Mouse (Mus musculus) cerebral cortex, adult 2 months (tissue): ENCODE measurements around the gene Sp4.

Experiments used
- WGBS: fragments of 180-500 bp; shearing (Covaris S2); methylation state at CpG from one replicate; pipeline ENCODE4 v1.1.7; 2018; 5-methylcytosine and 5-hydroxymethylcytosine counted together

The Sp4 gene

DNA sequence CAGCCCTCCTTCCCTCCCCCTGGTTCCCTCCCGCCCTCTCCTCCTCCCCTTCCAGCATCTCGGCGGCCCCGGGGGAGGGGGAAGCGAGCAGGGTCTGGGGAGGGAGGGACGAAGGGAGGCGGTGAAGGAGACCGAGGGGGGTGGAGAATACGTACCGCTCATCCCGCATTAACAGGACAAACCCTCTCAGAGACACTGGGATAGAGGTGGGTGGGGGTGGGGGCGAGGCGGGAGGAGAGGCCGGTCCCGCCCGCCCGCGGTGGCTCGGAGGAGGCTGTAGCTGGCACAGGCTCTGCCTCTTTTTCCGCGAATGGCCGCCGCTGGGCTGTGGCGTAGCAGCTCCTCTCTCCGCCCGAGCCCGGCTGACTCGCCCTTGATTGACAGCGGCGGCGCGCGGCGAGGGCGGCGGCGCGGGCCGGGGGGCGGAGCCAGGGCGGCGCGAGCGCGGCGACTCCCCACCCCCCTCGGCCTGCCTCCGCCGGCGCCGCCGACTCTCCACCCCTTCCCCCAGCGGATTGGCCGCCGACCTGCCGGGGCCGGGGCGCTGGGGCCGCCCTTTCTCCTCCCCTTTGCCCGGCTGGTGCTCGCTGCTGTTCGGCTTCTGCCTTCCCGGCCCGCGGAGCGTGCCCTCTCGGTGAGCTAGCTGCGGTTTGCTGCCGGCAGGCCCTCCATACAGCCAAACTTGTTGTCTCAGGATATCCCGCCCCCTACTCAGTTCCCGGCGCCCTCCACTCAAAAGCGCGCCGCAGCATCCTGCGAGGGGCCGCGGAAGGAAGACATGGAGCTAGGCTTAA, at the start of gene Sp4:
Gene Sp4 (minus strand): TSS at position 369 of the 794 bp plus-strand sequence.
- WGBS: under 1% methylated on average over 71 of the region's 78 CpGs

DNA sequence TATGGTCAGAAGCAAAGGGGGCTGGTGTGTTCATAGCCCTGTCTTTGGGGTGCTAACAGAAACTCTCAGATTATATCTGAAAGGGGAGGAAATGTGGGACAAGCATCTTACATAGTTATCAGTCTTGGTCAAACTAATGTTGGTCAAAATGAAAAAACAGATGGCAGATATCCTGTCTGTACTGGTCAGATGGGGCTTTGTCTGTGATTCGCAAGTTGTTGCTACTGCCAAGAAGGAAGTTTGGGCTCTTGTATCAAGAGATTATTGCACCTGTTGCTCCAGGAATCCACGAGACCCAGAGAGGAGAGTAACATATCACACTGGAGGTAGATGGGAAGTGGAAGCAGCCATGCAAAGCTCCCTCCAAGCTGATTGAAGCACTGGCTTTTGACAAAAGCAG, 37.9 kb upstream of the Sp4 start:
- WGBS: 83% methylated on average over 2 of the region's 2 CpGs

DNA sequence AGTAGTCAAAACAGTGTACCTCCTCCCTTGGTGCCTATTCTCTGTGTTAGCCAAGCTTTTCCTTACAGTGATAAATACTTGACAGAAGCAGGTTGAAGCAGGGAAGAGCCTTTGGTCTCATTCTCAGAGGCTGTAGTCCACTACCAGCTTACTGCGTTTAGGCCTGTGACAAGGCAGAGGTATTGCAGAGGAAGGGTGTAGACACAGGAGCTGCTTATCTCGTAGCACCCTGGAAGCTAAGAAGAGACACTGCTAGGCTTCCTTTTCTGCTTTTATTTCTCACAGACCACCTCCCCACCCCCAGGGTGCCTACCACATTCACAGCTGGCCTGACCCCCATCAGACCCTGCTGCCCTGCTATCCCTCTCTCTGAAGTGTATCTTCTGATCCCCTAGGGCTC, 37.0 kb upstream of the Sp4 start:
- 88% methylated on average over 2 of the region's 2 CpGs for WGBS

DNA sequence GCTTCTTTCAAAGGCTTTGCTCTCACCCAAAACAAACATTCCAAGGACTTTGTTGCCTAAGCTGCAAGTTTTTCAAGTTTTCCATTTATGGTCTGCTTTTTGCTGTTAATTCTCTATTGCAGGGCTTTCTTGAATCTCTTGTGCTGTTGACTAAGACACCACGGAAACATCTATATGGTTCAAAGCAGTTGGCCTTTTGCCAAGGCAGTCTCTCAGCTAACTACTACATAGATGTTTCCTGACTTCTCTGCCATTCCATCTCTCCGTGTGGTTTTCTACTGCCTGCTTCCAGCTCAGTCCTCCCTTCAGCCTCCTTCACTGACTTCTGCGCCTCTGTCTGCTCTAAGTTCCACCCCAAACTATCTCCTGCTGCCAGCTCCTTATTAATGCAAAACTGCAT, 36.1 kb upstream of the Sp4 start:
- 75% methylated on average over 3 of the region's 3 CpGs for WGBS

DNA sequence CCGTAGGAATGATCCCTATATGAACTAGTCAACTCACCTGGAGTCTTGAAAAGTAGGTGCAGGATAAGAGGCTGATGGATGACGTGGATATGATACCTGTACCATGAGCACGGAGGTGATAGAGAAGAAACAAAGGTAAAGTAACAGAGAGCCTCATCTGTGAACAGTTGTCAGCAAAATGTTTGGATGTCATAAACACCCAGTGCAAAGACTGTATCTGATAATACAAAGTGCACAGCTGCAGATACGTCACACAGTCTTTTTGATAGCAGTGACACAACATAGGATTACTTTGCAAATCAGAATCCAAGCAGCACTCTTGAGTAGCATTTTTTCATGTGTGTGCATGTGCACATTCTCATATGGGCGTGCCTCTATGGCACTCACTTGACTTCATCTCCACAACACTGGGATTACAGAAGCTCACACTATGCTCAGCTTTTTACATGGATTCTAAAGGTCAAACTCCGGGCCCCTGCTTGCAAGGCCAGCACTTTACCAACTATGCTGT, 27.6 kb upstream of the Sp4 start:
- WGBS: 95% methylated on average over 6 of the region's 6 CpGs

DNA sequence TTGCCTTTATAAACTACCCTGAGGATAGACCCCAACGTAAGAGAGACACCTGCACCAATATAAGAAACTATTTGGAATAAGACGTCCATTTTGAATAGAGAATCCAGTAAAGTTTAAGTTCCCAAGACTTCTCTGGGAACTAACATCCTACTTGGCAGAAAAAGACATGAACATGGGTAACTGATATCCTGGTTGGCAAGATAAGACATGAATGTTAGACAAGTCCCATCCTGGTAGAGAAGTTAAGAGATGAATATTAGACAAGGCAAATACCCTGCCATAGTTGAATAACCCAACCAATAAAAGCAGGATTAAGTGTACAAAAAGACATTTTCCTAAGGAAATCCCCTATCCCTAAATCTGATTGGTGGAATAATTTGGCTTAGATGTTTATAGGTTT, 26.3 kb upstream of the Sp4 start:
- 93% methylated on average over 2 of the region's 2 CpGs for WGBS

DNA sequence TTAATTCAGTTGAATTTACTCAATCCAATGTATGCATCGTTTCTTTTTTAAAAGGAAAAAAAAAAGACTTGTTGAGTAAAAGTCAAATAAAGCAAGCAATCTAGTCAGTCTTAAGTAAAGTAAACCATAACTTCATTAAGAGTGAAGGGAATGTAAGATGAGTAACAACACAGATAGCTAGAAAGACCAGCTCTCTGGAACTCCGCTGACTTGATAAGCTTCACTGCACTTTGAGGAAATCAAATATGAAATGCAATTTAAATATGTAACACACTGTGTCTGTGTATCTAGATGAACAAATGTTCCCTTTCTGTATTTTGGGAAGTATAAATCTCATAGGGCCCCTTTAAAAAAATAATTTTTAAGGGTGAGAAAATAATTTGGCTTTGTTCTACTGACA, 24.9 kb upstream of the Sp4 start:
- 88% methylated on average over 2 of the region's 2 CpGs for WGBS

DNA sequence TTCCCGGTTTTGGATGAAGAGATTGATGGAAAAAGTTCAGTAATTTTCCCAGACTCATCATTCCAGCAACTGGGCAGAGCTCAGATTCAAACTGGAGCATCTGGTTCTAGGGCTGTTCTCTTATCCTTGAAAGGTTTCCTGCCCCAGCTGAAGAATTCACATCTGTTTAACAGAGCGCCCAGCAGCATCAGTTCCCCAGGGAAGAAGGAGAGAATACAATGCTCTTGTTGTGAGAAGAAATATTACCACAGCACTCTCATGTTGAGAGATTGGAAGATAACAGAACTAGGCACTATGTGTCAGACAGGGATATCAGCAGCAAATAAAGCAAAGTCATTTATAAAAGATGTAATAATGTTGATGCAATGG, 13.2 kb upstream of the Sp4 start:
- 69% methylated on average over 2 of the region's 2 CpGs for WGBS

DNA sequence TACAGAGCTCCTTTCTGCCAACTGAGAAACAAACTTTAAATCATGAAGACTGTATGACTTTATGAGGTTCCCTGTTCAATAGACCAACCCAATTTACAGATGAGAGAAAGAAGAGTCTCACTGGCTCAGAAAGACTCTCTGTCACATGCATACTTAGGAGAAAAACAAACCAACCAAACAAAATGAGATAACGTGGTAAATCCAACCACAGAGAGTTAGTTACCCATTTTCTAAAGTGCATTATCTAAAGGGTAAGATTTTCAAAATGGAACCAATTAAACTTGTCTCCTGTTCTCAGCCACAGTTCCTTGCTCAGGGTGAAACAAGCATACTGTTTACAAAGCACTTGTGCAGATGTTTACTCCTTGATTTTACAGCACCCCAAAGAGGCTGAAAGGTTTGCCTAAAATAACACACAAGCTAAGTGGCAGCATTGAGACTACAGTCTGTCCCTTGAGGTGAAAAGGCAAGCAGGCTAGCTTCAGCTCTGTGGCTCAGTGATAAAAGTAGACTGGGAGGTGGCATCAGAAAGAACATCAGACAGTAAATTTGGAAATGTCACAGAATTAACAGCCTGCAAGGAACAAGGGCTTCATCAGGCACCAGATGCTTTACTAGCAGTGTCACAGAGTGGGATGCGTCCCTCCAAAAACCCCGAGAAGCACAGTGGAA, 12.7 kb upstream of the Sp4 start:
- WGBS: 67% methylated on average over 3 of the region's 3 CpGs

DNA sequence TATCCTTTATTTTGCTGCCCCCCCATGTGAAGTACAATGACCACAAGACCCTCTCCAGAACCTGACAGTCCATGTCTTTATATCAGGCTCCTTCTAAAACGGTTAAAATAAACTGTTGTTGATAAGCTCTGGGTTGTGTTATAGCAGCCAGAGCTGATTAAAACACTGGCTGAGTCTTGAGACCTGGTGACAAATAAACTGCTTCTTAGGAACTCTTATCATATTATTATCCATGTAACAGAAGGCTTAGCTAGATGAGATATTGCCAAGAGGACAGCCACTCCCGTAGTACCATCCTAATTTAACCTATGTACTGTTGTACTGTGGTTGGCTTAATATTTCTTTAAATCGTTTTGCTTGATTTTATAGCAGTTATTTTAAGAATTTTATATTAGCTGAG, 2.3 kb upstream of the Sp4 start:
- 96% methylated on average over 3 of the region's 3 CpGs for WGBS

DNA sequence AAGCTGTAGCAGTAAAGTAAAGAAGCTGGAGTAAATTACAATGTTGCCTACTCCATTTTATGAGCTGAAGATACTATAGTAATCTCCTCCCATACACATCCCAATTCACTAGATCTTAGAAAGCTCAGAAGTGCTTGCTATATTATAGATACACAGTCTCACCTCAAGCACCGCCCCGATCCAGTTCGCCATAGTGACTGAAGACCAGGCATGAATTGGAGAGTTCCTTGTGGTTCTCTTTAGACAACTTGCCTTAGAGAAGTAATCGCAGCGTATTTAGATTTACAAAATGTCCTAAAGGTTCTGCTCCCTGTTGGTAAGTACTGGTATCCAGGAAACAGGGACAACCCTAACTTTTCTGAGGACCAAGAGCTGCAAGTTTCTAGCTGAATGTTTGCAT, 1.8 kb upstream of the Sp4 start:
- 97% methylated on average over 5 of the region's 5 CpGs for WGBS

DNA sequence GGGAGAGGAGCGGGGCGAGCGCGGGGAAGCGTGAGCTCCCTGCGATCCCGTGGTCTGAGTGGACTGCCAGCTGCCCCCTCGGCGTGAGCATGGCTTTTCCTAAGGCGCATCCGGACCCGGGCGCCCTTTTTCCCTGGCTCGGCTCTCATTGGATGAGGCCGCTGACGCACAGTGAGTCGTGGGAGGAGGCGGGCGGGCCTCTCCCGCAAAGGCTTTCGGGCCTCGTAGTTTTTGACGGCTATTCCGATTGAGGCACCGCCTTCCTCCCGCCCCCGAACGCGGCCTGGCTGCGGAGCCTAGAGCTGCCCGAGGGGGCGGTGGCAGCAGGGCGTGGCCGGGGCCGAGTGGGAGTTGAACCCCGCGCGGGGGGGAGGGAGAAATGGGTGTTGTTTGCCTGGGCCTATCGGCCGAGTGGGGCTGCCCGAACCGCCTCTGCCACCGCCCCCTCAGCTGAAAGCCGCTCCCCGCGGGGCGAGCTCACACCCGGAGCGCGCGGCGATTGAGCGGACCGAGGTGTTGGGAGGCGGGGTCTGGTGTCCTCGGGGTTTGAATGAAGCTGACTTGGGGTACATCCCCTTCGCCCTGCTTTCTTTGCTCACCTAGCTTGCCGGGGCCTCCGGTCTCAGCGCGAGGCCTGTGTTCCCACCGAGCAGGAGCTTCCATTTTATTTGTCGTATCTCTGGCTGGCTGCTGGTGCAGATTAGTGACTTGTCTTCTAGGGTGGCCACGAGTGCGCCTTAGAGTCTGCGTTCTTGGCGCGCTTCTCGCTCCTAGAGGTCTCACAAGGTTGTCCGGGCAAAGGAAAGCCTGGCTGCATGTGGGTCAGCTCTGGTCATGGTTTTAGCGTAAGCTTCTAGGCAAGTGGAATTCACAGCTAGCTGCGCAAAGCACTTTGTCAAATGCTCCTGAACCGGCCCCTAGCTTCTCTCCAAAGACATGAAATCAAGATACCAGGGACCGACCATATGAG, 911 bp upstream of the Sp4 start:
- WGBS: 1% methylated on average over 74 of the region's 74 CpGs

DNA sequence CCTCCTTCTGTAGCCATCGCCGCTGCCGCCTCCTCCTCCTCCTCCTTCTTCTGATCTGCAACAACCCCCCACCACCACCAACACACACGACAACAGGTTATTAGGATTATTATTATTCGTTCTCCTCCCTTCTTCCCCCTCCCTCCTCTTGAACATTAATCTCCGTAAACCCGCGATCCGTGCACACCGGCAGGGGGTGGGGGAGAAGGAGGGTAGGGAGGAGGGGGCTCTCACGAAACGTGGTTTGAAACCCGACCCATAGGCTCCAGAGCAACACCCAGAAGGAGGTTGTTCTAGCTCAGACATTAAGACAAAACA, 527 bp downstream of the Sp4 start:
- 1% methylated on average over 13 of the region's 13 CpGs for WGBS

DNA sequence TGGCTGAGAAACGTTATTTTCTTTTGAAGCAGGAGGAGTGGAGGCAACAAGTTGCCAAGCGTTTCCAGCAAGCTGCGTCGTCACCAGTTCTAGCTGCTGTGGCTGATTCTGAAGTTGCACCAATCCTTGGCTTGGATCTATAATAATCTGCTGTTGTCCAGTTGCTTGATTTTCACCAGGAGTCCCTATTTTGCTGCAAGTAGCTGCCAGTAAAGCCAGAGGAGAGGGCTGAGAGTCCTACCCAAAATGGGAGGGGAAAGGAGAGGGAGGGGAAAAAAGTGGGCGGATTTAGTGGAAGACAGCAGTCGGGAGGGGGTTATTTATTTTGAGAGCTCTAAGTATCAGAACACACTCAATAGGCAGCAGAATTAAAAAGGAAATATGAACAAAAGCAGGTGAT, 1.3 kb downstream of the Sp4 start:
- 18% methylated on average over 6 of the region's 6 CpGs for WGBS

DNA sequence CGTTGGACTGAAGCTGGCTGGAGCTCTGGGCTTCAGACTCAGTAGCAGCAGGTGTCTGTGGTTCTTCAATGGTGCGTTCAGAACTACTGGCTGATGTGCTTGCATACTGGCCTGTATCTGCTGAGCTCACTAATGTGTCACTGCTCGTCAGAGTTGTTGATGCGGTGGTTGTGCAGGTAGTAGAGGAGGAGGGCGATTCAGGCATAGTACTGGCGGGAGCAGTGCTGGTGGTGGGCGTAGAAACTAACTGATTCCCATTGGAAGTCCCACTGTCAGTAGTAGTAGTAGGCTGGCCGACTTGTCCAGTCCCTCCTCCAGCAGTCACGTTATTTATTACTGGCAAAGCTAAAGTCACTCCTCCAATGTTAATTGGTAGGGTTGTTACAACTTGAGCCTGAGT, 2.1 kb downstream of the Sp4 start:
- WGBS: 66% methylated on average over 9 of the region's 9 CpGs

DNA sequence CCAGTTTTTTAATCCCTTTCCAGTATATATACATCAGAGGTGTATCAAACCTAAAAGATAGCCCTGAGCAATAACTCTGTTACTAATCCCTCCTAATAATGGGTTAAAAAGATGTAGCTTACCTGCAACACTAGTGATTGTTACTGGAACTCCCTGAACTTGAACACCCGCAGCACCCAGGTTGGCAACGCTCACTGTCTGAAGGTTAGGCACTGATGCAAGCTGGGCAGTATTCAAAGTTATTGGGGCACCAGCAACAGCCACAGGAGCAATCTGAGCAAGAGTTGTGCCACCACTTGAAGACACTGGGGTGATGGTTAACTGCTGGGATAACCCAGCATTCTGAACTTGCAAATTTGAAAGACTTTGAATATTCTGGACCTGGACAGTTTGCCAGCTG, 2.7 kb downstream of the Sp4 start:
- 71% methylated on average over 2 of the region's 2 CpGs for WGBS

DNA sequence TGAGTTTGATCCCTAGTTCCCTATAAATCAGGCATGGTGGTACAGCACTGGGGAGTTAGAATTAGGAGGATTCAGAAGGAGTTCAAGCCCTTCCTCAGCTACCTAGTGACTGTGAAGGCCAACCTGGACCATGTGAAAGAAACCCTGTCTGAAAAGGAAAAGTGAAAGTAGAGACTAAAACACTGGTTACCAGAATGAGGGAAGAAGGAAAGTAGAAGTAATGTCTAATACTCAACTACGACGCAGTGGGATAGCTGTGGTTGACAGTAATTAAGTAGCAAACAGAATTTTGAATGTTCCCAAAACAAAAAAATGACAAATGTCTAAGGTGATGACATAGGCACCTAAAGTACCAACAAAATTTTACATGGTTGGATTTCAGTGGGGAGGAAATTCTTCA, 5.0 kb downstream of the Sp4 start:
- WGBS: 83% methylated on average over 2 of the region's 2 CpGs

DNA sequence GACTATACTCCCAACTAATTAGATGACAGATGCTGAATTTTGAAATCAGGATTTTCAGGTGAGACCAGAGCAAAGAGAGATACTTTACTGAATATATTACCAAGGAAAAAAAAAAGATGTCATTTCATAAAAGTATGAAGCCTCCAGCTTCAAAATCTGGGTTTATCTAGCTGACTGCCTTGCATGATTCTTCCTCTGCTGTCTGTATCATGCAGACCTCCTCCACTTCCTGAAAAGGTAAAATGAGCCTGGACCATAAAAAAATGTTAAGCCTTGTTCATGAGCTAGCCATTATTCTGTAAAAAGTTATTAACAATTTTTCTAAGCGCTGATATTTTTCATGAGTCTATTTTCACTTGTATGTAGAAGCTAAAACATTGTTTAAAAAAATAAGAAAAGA, 5.4 kb downstream of the Sp4 start:
- WGBS: 94% methylated on average over 1 of the region's 1 CpGs

DNA sequence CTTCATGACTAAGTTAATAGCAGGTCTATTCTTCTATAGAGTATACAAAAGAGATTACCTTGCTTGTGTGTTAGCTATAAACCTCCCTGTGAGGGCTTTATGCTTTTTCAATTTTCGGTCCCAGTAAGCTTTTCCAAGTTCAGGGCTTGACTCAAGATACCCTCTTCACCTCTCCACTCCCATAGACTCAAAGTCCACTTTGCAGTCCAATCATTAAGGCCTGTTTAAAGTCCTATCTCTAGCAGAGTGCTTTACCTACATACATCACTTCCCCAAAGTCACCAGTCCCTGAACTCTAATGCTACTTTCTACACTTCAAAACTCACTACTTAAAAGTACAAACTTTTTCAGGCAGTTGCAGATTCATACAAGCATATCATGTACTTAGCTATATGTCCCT, 12.3 kb downstream of the Sp4 start:
- 89% methylated on average over 1 of the region's 1 CpGs for whole genome bisulfite sequencing

DNA sequence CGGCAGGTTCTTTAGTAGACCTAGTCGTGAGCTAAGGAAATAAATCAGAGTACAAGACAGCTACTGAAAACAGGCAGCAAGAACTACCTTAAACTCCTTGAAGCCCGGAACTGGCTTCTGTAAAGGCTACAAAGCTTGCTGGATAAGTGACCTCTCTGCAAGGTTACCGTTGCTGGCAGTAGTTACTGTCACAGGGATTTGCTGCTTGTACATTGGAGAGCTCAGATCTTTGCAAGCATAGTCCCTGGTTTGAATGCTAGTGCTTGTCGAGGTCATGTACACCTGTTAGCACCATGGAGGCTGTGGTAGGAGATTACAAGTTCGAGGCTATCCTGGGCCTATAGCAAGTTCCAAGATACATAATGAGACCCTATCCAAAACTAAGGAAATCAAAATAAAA, 16.1 kb downstream of the Sp4 start:
- WGBS: 89% methylated on average over 6 of the region's 6 CpGs

DNA sequence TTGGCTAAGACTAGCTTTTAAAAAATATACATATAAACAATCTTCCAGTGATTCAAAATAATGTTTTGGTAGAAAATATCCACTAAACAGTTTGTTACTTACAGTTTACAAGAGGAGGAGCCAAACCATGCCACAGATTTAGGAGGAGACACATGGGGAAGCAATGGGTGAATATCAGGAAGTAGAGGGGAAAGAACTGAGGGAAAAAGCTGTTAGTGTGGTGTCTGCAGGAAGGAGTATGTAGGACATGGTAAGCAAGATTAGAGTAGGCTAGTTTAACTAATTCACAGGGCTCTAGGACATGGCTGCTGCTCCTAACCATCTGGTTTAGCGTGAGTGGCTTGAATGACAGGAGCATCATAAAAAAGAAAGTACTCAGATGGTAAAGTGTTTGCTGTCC, 19.3 kb downstream of the Sp4 start:
- 79% methylated on average over 1 of the region's 1 CpGs for WGBS

DNA sequence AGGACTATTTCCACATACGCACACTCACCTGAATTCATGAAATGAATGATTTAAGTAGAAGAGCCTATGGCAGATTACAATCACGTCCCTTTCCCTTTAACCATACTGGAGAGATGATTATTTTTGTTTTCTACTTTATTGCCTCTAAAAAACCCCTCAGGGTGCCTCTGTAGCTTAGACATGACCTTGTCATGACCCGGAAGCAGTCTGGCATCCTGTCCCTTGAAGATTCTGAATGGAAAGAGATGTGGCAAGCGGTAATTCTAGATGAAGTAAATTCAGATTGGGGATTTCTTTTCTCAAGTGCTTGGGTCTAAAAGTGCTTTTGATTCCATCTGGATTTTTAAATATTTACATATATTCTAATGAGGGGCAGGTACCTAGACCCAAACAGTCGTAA, 24.9 kb downstream of the Sp4 start:
- 86% methylated on average over 5 of the region's 5 CpGs for WGBS
